Mouse (Mus musculus) spleen, postnatal 4 days (tissue): ENCODE measurements around the gene Dlk1.
"Not testable (repeated sequence)": the region's sequence is repeated elsewhere in the genome, so short reads cannot be mapped to it uniquely, and the experiment has no call there.

Source experiments
- DNase-seq, 2 experiments: peaks; one replicate each; pipeline ENCODE4 v3.0.0; 2022; ENCODE audit warnings: low spot score in 2 of 2

Gene Dlk1

DNA sequence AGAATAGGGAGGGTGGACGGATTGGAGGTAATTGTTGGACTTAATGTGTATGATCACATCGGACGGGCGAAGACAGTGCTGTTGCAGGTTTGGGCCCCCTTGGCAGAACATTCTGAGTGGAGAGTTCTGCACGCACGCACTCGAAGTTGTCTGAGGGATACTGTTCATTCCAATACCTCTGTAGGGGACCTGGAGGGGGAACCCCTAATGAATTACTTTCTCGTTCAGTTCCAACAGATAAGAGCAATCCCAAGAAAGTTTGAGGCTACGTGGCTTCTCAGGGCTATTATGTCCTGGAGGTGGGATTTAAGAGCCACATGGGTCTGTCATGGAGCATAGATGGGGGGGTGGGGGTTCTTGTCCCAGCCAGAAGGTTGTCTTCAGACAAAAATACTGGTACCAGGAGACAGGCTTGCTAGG is 21.6 kb downstream of the Dlk1 start:
- no peak for DNase-seq

DNA sequence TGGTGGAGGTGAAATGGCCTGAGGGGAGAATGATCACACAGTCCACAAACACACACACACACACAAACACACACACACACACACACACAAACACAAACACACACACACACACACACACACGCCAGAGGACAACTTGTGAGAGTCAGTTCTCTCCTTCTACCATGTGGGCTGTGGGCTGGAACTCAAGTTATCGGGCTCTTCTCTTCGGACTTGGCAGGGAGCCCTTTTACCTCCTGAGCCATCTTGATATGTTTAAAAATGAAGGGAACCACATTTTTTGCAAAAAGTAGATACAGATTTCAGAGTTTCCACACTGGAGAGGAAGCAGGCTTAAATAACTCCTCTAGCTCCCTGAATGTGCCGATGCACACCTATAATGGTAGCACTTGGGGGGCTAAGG is 22.9 kb downstream of the Dlk1 start:
- DNase-seq, result no peak

- DNase-seq, result not testable (repeated sequence)
Measured at GRCm38 (mm10) chr12:109486525-109486924, 33.9 kb downstream of the Dlk1 start.

DNA sequence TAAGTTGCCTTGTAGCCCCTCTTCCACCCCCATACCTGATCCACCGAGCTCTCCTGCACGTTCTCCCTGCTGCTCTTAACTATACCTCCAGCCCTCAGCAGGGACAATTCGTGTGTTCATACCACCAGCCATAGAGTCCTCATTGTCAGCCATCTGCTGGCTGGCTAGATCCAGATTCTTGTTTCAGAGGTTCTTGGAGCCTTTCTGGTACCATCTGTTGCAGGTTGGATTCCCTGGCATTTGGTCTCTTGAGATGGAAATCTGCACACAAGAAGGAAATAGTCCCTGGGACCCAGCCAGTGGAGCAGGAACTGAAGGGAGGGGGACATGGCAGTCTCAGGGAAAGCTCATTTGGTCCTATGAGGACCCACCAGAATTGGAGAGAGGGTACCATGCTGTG is 39.1 kb downstream of the Dlk1 start:
- DNase-seq, result no peak

- DNase-seq, result no peak
Measured at GRCm38 (mm10) chr12:109493381-109493780, 40.8 kb downstream of the Dlk1 start.

DNA sequence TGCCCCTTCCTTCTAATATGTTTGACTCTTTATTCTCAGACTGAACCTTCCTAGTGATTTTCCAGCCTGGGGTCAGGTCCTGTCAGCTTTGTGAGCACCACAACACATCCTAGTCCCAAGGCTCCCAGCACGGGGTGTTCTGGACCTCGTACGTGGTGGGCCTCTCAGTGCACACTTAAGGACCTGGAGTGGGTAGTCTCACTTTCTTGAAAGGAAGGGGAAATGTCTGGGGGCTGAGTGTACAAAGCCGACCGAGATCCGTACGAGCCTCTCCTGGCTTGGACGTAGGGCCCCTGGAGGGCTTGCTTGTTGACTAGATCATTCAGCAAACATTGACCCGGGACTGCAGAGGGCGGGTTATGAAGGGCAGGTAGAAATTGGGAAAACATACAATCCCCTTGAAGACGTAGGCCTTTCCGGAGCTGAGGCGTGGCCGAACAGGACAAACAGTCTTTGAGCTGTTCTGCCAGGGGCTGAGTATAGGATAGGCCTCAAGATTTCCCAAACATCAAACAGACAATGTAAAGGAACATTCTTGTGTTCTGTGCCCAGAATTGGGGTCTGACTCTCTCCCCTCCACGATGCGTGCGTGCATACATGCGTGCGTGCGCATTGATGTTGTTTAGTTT is 42.5 kb downstream of the Dlk1 start:
- DNase-seq, result no peak

GRCm38 (mm10) chr12:109496397-109496796 is 43.8 kb downstream of the Dlk1 start:
- DNase-seq, result no peak

GRCm38 (mm10) chr12:109500992-109501391 is 48.4 kb downstream of the Dlk1 start:
- no peak for DNase-seq

DNA sequence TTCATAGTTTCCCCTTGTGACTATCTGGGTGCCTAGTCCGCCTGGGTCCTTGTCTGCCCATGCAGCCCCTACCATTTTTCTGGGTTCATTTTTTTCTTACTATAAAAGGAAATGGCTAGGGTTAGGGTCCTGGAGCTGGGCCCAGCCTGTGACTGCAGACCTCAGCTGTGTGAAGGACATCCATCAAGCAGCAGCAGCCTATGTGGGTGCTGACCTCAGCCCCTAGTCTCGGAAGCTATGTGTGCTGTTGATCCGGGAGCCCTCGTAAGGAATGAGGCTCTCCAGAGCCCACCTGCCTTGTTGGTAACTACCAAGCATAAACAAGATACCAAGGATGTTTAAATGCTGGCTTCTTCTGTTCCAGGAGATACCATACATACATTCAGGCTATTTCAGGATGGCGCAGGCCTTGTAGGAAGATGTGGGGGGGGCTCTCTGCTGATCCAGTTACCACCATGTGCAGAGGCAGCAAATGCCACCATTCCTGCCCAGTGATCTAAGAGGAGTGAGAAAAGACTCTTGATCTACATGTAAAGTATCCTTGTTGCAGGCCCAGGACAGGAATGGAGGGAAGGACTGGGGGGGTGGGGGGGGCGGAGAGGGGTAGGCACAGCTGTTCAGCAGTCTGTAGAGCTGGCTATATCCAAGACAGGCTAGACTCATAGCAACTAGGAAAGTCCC is 49.9 kb downstream of the Dlk1 start:
- no peak for DNase-seq

DNA sequence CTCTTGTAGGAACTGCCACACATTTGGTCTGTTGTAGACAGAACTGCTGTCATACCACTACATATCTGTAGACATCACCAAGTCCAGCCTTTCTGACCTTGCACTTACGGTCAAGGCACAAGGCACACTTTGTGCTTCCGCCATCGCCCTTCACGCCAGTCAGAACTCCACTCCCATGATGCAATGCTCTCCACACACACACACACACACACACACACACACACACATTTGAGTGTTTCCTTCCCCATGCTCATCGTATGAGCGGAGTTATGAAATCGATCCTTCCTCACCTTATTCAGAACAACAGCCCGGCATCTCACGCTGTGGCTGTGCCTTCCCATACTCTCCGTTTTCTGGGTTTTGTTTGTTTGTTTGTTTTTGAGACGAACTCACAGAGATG is 55.1 kb downstream of the Dlk1 start:
- DNase-seq, result no peak

GRCm38 (mm10) chr12:109508495-109509454 is 56.2 kb downstream of the Dlk1 start:
- DNase-seq, result no peak

GRCm38 (mm10) chr12:109509531-109510137 is 57.0 kb downstream of the Dlk1 start:
- no peak for DNase-seq

GRCm38 (mm10) chr12:109510247-109510646 is 57.6 kb downstream of the Dlk1 start:
- no peak for DNase-seq

DNA sequence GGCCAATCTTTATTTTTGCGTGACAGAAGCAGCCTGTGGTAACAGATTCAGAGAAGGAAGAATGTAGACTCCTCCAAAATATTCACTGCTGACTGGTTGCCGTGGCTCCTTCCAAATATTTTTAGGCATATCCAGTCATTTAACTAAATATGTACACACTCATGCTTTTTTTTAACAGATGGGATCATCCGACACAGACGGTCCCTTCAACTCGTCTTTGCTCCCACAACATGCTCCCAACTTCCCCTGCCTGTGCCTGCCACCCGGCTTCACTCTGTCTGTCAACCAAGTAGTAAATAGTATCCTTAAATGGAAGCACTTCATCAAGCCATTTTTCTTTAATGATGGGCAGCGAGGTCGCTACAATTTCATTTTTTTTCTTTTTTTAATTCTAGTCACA is 58.8 kb downstream of the Dlk1 start:
- no peak for DNase-seq

DNA sequence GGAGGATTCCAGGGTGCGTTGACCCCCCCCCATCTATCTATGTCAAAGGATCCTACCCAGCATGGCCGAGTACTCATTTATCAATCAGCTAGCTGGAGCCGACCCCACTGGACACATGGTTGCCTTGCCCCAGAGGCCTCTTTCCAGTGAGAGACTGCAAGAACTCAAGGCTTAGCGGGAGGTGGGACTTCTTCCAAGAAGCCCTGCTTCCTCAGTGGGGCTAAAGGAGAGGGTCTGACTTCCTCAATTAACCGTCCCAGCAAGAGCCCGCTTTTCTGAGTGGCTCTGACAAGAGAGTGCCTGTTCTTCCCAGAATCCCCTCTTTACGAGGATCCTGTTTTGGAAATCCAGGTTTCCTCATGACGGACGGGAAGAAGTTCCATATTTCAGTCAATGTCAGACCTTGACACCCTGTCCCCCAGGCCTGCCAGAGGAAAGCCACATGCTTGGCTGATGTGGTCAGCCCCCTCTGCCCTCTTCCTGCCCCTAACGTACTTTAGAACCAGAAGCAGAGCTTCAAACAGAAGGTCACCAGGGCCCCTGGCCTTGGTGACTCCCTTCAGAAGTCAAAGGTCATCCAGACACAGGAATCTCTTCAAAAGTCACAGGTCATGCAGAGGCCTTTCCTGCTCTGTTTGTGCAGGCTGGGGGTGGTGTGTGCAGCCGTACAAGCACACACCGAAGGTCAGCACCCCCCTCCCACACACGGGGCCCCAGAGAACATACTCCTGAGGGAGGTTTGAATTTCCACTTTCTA is 59.7 kb downstream of the Dlk1 start:
- DNase-seq, result no peak
